Mouse (Mus musculus): ENCODE data around the gene Exoc7.

DNA sequence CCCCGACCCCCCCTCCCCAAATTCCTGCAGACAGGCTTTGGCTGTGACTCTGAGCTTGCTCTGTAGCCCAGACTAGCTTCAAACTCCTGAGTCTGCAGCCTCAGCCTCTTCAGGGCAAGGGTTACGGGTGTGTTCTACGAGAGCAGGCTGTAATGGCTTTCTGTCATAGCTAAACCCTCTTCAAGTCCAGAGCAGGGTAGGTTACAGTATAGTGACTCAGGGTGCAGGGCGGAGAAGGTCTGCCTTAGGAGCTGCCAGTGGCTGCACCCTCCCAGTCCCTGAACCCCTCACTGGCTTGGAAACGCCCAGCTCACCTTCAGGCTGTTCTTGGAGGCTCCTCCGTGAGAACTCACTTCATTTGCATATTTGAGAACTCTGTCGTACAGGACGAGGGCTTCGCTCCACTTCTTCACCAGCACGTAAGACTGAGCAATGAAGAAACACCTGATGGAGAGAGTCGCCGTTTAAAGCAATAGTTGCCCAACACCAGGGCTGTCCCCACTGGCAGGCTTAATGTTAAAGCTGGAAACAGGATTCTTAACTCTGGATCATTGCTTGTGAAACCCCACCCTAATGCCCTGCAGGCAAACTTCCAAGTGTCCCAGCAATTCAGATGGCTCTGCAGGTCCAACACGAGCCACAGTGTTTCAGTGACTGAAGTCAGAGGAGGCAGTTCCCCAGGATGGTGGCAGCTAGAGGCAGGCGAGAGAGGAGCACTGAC, 59.4 kb downstream of the Exoc7 start:
- TF ChIP-seq CTCF (conservative IDR thresholded peaks at IDR 0.05; ENCODE audit: low read length) (no peak), POU5F1 (IDR thresholded peaks at IDR 0.05; ENCODE audit: borderline replicate concordance, low read length) (no peak), NANOG (IDR thresholded peaks at IDR 0.05; ENCODE audit: borderline replicate concordance, low read length) (no peak)

Data from E14TG2a.4 (cell line).